Mouse (Mus musculus): ENCODE data around the gene Ccdc144b. TPM values are rescaled to one million over a fixed set of nuclear protein-coding genes. Genes with fewer than 3 reads are reported as not detected.
A peak's percentile ranks its signal among the peaks of the same experiment; 100 is the strongest.

The Ccdc144b gene
- polyA plus RNA-seq, 1 experiment from 2014 or later = not detected

DNA sequence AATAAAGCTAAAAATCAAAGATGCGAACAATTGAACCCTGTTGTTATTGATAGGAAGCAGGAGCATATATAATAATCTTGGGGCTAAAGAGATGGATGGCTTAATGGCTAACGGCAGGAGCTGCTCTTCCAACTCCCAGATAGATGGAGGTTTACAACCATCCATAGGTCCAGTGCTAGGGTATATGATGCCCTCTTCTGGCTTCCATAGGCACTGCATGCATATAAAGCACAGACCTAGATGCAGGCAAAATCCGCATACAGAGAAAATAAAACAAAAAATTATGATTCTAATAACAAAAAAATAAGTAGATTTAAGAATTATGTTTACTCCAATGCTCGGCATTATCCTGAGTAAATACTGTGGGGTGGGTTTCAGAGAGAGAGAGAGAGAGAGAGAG is 80.4 kb downstream of the Ccdc144b start:
- no peak overlapping the region for H3K9ac ChIP-seq
- H3K9me3 ChIP-seq (replicated peaks) = no peaks in the 10 kb centered on the region
- ATAC-seq (ENCODE audit: low read depth) = no peak
- H3K36me3 ChIP-seq = peaks cover 8% of the 10 kb centered on the region
- 58% methylated on average over 4 of the region's 4 CpGs for WGBS (ENCODE audit: insufficient replicate concordance)
- DNase-seq = no peak
- no peak overlapping the region for H3K27ac ChIP-seq
- H3K4me1 ChIP-seq (replicated peaks) = no peaks in the 10 kb centered on the region
- no peak overlapping the region for H3K4me2 ChIP-seq
- no peak overlapping the region for H3K4me3 ChIP-seq (replicated peaks)
- no peaks in the 10 kb centered on the region for H3K27me3 ChIP-seq

DNA sequence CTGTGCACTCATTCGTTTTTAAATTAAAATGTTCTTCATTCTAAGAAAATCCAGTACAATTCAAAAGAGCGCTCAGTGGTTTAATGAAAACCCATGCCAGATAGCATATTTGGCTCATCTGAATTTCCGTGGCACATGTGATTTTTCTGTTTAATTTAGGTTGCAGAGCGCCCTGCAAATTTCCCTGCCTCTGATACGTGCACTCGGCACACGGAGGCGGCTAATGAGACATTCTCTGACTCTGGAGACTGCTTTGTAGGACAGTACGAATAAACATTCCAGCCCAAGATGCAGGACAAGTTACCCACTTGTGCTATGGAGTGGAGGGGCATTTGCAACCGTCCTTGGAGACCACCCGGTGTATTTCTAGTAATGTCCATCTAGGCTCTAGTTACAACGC is 82.2 kb downstream of the Ccdc144b start:
- WGBS (ENCODE audit: insufficient replicate concordance) = 85% methylated on average over 12 of the region's 12 CpGs
- DNase-seq (no peak), ATAC-seq (ENCODE audit: low read depth) (no peak)
- no peaks in the 10 kb centered on the region for H3K27me3 ChIP-seq
- H3K9ac ChIP-seq = no peak overlapping the region
- H3K36me3 ChIP-seq = peaks cover 8% of the 10 kb centered on the region
- no peaks in the 10 kb centered on the region for H3K9me3 ChIP-seq (replicated peaks)
- no peak overlapping the region for H3K27ac ChIP-seq
- no peak overlapping the region for H3K4me3 ChIP-seq (replicated peaks)
- H3K4me2 ChIP-seq = no peak overlapping the region
- H3K4me1 ChIP-seq (replicated peaks) = 0 out of 2 replicates have a peak, but pooled peaks cover 5% of the 10 kb centered on the region

DNA sequence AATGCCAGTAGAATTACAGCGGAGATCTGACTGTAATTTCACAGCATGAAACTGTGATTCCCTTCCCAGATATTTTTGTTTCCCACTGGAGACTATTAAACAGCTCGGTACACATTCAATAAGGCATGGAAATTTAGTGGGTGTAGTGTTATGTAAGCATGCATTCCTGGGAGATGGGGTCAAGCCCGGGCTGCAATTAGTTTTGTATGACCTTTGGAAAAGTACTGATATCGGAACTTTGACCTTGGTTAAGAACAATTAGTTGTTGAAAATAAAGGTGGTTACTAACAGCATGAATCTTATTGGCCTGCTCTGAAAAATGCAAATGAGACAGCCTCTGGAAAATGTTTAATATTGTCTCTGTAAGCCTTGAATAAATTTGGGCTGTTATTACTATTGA is 82.9 kb downstream of the Ccdc144b start:
- WGBS (ENCODE audit: insufficient replicate concordance) = 78% methylated on average over 4 of the region's 4 CpGs
- Histone ChIP-seq H3K27ac (no peak overlapping the region), H3K4me1 (replicated peaks) (0 out of 2 replicates have a peak, but pooled peaks cover 5% of the 10 kb centered on the region), H3K27me3 (no peaks in the 10 kb centered on the region), H3K4me2 (no peak overlapping the region), H3K36me3 (peaks cover 8% of the 10 kb centered on the region), H3K9ac (no peak overlapping the region), H3K9me3 (replicated peaks) (no peaks in the 10 kb centered on the region), H3K4me3 (replicated peaks) (no peak overlapping the region)
- no peak for ATAC-seq (ENCODE audit: low read depth)
- DNase-seq = no peak

DNA sequence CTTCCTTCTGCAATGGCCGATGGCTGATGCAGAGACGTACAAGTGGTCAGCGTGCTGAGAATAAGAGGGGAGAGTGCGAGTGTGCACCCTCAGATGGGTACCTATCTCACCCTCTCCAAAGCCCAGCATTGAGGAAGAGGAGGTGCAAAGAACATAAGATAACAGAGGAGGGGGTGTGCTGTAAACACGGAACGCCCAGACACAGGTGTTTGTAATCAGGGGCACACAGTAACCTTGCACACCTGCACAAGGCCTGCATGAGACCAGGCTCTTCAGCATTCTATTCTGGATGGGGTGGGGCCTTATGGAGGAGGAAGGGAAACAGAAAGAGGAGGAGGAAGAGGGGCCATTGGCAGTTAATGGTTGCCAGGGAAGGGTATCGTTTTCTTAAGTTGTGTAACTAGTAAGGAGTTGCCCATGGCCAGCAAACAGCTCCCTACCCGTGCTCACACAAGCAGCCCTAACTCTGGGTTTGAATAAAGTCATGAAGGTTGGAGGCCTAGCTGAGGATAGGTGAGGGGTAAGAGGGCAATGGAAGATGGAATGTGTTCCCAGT is 85.9 kb downstream of the Ccdc144b start:
- H3K36me3 ChIP-seq = peaks cover 5% of the 10 kb centered on the region
- WGBS (ENCODE audit: insufficient replicate concordance) = 61% methylated on average over 8 of the region's 8 CpGs
- H3K4me1 ChIP-seq (replicated peaks) = peaks cover 10% of the 10 kb centered on the region
- H3K9me3 ChIP-seq (replicated peaks) = no peaks in the 10 kb centered on the region
- H3K9ac ChIP-seq = no peak overlapping the region
- ATAC-seq (ENCODE audit: low read depth) (no peak), DNase-seq (no peak)
- H3K4me3 ChIP-seq (replicated peaks) = no peak overlapping the region
- H3K27me3 ChIP-seq = no peaks in the 10 kb centered on the region
- H3K27ac ChIP-seq = no peak overlapping the region
- no peak overlapping the region for H3K4me2 ChIP-seq

DNA sequence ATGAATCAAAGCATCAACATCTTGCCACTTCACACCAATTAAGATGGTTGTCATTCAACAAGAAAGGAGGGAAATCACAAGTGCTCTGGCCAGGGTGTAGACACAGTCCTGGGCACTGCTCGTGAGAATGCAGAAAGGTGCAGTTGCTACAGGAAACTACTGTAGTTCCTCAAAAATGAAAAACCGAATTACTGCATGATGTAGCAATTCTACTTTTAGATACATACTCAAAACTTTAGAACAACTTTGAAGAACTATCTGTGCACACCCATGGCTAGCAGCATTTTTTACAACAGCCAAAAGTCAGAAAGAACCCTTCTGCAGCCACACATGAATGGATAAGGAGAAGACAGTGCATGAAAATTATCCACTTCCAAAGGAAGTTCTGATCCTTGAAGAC is 86.9 kb downstream of the Ccdc144b start:
- Histone ChIP-seq H3K4me3 (replicated peaks) (no peak overlapping the region), H3K27ac (no peak overlapping the region), H3K36me3 (no peaks in the 10 kb centered on the region; the same call in 1 of the 2 replicates), H3K9ac (no peak overlapping the region), H3K4me2 (no peak overlapping the region), H3K4me1 (replicated peaks) (peaks cover 10% of the 10 kb centered on the region), H3K27me3 (no peaks in the 10 kb centered on the region), H3K9me3 (replicated peaks) (no peaks in the 10 kb centered on the region)
- no peak for DNase-seq
- ATAC-seq (ENCODE audit: low read depth) = no peak
- WGBS (ENCODE audit: insufficient replicate concordance) = 26% methylated on average over 2 of the region's 2 CpGs

DNA sequence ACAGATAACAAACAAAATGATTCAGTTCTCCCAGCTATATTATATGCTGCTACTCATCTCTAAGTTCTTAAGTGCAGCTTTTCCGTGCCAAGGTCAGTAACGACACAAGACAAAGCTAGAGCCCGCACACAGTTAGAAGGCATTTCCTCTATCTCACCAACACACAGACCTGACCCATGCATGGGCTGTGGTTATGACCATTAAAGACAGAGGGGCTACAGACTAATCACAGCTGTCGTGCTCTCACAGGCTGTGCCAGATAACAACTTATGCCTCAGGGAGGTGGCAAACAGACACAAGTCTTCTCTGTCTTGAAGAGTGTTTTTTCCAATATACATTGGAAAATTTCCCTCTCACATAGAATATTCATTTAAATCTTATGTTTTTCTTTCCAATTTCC is 88.4 kb downstream of the Ccdc144b start:
- Histone ChIP-seq H3K27me3 (no peaks in the 10 kb centered on the region), H3K4me2 (no peak overlapping the region), H3K9ac (no peak overlapping the region), H3K4me3 (replicated peaks) (no peak overlapping the region), H3K9me3 (replicated peaks) (no peaks in the 10 kb centered on the region), H3K27ac (no peak overlapping the region), H3K36me3 (no peaks in the 10 kb centered on the region; the same call in 1 of the 2 replicates), H3K4me1 (replicated peaks) (peaks cover 10% of the 10 kb centered on the region)
- DNase-seq (no peak), ATAC-seq (ENCODE audit: low read depth) (peak; percentile 62)
- WGBS (ENCODE audit: insufficient replicate concordance) = 14% methylated on average over 4 of the region's 4 CpGs

DNA sequence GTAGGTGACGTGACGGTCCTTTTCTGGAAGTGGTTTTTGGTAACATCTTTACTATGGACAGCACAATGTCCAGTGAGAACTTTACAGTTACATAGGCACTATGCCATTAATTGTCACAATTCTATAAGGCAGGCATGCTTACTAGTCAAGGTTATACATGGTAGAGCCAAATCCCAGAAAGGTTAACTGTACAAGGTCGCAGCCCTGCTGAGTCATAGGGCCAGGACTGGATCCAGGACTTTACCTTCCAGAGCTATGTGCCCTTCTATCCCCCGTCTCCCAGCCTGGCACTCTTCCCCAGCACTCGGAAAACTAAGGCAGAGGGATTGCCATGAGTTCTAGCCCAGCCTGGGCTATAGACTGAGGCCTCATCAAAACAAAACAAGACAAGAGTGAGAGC is 89.4 kb downstream of the Ccdc144b start:
- DNase-seq (no peak), ATAC-seq (ENCODE audit: low read depth) (no peak)
- Histone ChIP-seq H3K9me3 (replicated peaks) (no peaks in the 10 kb centered on the region), H3K36me3 (peaks cover under 1% of the 10 kb centered on the region; the same call in 1 of the 2 replicates), H3K9ac (no peak overlapping the region), H3K4me3 (replicated peaks) (no peak overlapping the region), H3K27ac (no peak overlapping the region), H3K4me1 (replicated peaks) (peaks cover 10% of the 10 kb centered on the region), H3K4me2 (no peak overlapping the region), H3K27me3 (no peaks in the 10 kb centered on the region)
- 75% methylated on average over 5 of the region's 5 CpGs for WGBS (ENCODE audit: insufficient replicate concordance)

DNA sequence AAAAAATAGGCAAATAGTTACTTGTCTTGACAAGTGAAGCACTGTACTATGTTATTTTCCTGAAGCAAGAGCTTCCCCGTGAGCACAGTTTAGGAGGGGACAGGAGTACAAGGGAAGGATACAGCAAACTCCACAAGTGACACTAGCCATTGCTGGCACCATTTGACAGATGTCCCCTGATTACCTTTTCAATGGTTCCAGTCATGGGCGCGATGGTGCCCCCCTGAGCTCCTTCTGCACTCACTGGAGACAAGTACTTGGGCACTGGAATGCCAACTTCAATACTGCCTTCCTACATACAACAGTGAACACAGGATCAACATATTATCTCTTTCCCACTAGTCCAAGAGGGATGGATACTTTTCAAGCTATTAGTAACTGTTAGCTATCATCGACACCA is 89.9 kb downstream of the Ccdc144b start:
- no peak for ATAC-seq (ENCODE audit: low read depth)
- H3K9ac ChIP-seq = no peak overlapping the region
- DNase-seq = no peak
- no peaks in the 10 kb centered on the region for H3K27me3 ChIP-seq
- H3K9me3 ChIP-seq (replicated peaks) = no peaks in the 10 kb centered on the region
- WGBS (ENCODE audit: insufficient replicate concordance) = 81% methylated on average over 4 of the region's 4 CpGs
- H3K4me1 ChIP-seq (replicated peaks) = peaks cover 10% of the 10 kb centered on the region
- no peak overlapping the region for H3K27ac ChIP-seq
- no peak overlapping the region for H3K4me2 ChIP-seq
- H3K36me3 ChIP-seq = peaks cover 3% of the 10 kb centered on the region
- no peak overlapping the region for H3K4me3 ChIP-seq (replicated peaks)

DNA sequence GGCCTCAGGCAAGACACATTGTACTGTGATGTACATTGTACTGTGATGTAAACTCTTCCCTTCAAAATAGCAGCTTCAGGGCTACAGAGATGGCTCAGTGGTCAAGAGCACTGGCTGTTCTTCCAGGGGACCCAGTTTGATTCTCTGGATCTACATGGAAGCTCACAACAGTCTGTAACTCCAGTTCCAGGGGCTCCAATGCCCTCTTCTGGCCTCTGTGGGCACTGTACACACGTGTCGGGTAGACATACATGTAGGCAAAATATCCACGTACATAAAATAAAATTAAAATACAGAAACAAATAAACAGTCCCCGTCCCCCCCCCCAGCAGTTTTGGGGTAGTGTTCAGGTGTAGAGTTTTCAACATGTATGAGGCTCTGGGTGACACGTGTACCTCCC is 90.4 kb downstream of the Ccdc144b start:
- Histone ChIP-seq H3K27me3 (no peaks in the 10 kb centered on the region), H3K9ac (no peak overlapping the region), H3K36me3 (peaks cover 3% of the 10 kb centered on the region), H3K4me1 (replicated peaks) (peaks cover 10% of the 10 kb centered on the region), H3K9me3 (replicated peaks) (no peaks in the 10 kb centered on the region), H3K4me2 (no peak overlapping the region), H3K4me3 (replicated peaks) (no peak overlapping the region), H3K27ac (no peak overlapping the region)
- DNase-seq = no peak
- 69% methylated on average over 5 of the region's 5 CpGs for WGBS (ENCODE audit: insufficient replicate concordance)
- no peak for ATAC-seq (ENCODE audit: low read depth)

Other genes starting within 250 kb of the Ccdc144b start
- 98.7 and 125 TPM in 2 replicates for gene Dcun1d1, start 116.1 kb downstream of the Ccdc144b start, polyA plus RNA-seq (2015; fragmentation: Nextera tagmentation; extraction: Ambion mirVana)
- 13.9 and 14.4 TPM in 2 replicates for gene Mccc1, start 52.9 kb downstream of the Ccdc144b start, polyA plus RNA-seq (2015; fragmentation: Nextera tagmentation; extraction: Ambion mirVana)
- gene Acad9, start 12.4 kb upstream of the Ccdc144b start, polyA plus RNA-seq (2015; fragmentation: Nextera tagmentation; extraction: Ambion mirVana) = 35.5 and 41.5 TPM in 2 replicates
- gene D3Ertd254e, start 97.5 kb upstream of the Ccdc144b start, polyA plus RNA-seq (2015; fragmentation: Nextera tagmentation; extraction: Ambion mirVana) = 1.2 and 1.4 TPM in 2 replicates
- 0.08 TPM in 1 of 2 replicates, not detected in the other for gene Qrfpr, start 168.8 kb upstream of the Ccdc144b start, polyA plus RNA-seq (2015; fragmentation: Nextera tagmentation; extraction: Ambion mirVana)